Mouse (Mus musculus): ENCODE measurements around the gene 0610037L13Rik. TPM values are rescaled to one million over a fixed set of nuclear protein-coding genes. Genes with fewer than 3 reads are reported as not detected.

The 0610037L13Rik gene
- total and polyA plus RNA-seq, 3 experiments, result 35.5 to 65.0 TPM; not detected in 1

DNA sequence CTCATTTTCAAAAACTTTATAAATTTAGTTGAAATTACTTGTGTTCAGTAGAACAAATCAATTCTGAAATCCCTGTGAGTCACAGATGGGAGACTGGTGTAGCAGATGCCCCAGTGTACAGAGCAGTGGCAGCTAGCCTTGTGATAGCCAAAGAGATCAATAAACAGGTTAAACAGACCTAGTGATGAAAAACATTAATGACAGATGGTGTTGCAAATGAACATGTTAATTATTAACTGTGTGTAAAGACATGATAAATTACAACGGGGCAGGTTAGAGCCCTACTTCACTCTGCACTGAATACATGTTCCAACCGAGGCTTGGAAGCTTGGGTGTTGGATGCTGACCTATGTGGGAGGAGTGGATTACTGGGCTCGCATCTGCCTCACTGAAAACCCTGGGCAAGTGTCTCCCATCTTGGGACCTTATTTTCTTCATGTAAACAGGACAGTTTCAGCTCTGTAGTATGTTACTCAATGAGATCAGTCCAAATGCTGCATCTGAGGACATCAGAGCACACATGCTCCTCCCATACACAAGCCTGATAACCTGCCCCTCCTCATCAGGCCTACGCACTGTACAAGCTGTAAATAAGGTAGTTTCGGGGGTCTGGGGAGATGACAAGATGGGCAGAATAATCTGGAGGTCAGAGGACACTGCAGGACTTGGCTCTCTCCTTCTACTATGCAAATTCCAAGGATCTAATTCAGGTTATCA, 9.8 kb downstream of the 0610037L13Rik start:
- H3K27me3 ChIP-seq (ENCODE audit: control insufficient read depth in 1 of 2, insufficient read depth in 2 of 2, low read length in 2 of 2), result no peaks in the 10 kb centered on the region
- DNase-seq (ENCODE audit: low read depth, low spot score), result no peak
- H3K36me3 ChIP-seq (ENCODE audit: control insufficient read depth in 1 of 2, insufficient read depth in 2 of 2, low read length in 2 of 2), result no peaks in the 10 kb centered on the region; a peak in 1 of 4 replicates
- no peaks in the 10 kb centered on the region for H3K79me2 ChIP-seq (ENCODE audit: control insufficient read depth, insufficient read depth, low read length, poor library complexity)
- H3K4me1 ChIP-seq (ENCODE audit: control insufficient read depth in 1 of 2, insufficient read depth in 2 of 2, low read length in 2 of 2), result no peaks in the 10 kb centered on the region
- H3K9ac ChIP-seq (ENCODE audit: control insufficient read depth, low read depth, low read length, poor library complexity, severe bottlenecking), result no peak overlapping the region
- no peaks in the 10 kb centered on the region for H3K9me3 ChIP-seq (replicated peaks; ENCODE audit: insufficient read depth, low read length)
- no peak overlapping the region for H3K4me3 ChIP-seq (ENCODE audit: control insufficient read depth in 1 of 2, insufficient read depth in 1 of 2, low read depth in 2 of 2, low read length in 2 of 2)
- TF ChIP-seq NRF1 (IDR thresholded peaks at IDR 0.05; ENCODE audit: insufficient read depth, low read depth, low read length, poor library complexity, severe bottlenecking), result no peak
- TF ChIP-seq BHLHE40 (IDR thresholded peaks at IDR 0.05; ENCODE audit: borderline replicate concordance, low read depth, low read length), result no peak
- TF ChIP-seq TAL1 (IDR thresholded peaks at IDR 0.05; ENCODE audit: low read length), result no peak
- no peak for TF ChIP-seq CTCF (IDR thresholded peaks at IDR 0.05 in 2 of 3, conservative IDR thresholded peaks at IDR 0.05 in 1 of 3; ENCODE audit: control insufficient read depth in 1 of 3, insufficient read depth in 1 of 3, low read depth in 2 of 3, low read length in 3 of 3, poor library complexity in 1 of 3, severe bottlenecking in 1 of 3)
- no peak for TF ChIP-seq MEF2A (IDR thresholded peaks at IDR 0.05; ENCODE audit: extremely low read depth, insufficient replicate concordance, low read depth, low read length, poor library complexity, severe bottlenecking)
- TF ChIP-seq KAT2A (conservative IDR thresholded peaks at IDR 0.05; ENCODE audit: low read depth, low read length), result no peak
- no peak for TF ChIP-seq UBTF (IDR thresholded peaks at IDR 0.05; ENCODE audit: borderline replicate concordance, insufficient read depth, low read depth, low read length)
- no peak for TF ChIP-seq MYB (IDR thresholded peaks at IDR 0.05; ENCODE audit: low read depth, low read length)
- TF ChIP-seq MYC (IDR thresholded peaks at IDR 0.05; ENCODE audit: low read depth, low read length), result no peak
- no peak for TF ChIP-seq CHD2 (IDR thresholded peaks at IDR 0.05; ENCODE audit: low read length)
- no peak for TF ChIP-seq MAX (IDR thresholded peaks at IDR 0.05; ENCODE audit: low read length)
- no peak for TF ChIP-seq GABPA (IDR thresholded peaks at IDR 0.05; ENCODE audit: low read depth, low read length)
- no peak for TF ChIP-seq CHD1 (IDR thresholded peaks at IDR 0.05; ENCODE audit: low read depth, low read length)
- no peak for TF ChIP-seq USF2 (IDR thresholded peaks at IDR 0.05; ENCODE audit: borderline replicate concordance in 1 of 2, insufficient read depth in 1 of 2, low read depth in 1 of 2, low read length in 2 of 2)
- H3K27ac ChIP-seq (ENCODE audit: control insufficient read depth, low read depth, low read length), result no peak overlapping the region

DNA sequence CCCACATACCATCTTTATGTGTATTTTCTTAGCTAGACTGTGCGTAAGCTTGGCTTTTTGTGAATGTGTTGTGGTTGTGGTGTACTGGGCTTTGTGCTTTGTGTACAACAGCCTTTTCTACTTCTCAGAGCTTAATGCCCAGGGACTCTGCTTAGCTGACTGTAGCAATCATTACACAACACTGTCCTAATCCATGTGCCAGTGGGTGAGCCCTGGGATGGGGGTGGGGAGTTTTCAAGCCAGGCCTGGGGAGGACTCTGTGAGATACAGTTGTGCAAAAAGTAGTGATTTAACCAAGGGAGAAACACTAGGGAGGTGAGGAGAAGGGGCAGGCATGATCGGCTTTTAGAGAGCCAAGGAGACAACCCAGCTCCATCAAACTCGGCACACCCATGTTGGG, 10.6 kb downstream of the 0610037L13Rik start:
- TF ChIP-seq MEF2A (IDR thresholded peaks at IDR 0.05; ENCODE audit: extremely low read depth, insufficient replicate concordance, low read depth, low read length, poor library complexity, severe bottlenecking), result no peak
- no peak for TF ChIP-seq MXI1 (IDR thresholded peaks at IDR 0.05; ENCODE audit: low read depth, low read length)
- TF ChIP-seq SIN3A (IDR thresholded peaks at IDR 0.05; ENCODE audit: low read length), result no peak
- no peak for TF ChIP-seq ZKSCAN1 (IDR thresholded peaks at IDR 0.05; ENCODE audit: low read depth, low read length)
- no peak for TF ChIP-seq NRF1 (IDR thresholded peaks at IDR 0.05; ENCODE audit: insufficient read depth, low read depth, low read length, poor library complexity, severe bottlenecking)
- no peak for TF ChIP-seq BHLHE40 (IDR thresholded peaks at IDR 0.05; ENCODE audit: borderline replicate concordance, low read depth, low read length)
- TF ChIP-seq NELFE (IDR thresholded peaks at IDR 0.05; ENCODE audit: low read depth, low read length), result no peak
- TF ChIP-seq KAT2A (conservative IDR thresholded peaks at IDR 0.05; ENCODE audit: low read depth, low read length), result no peak
- TF ChIP-seq ZC3H11A (IDR thresholded peaks at IDR 0.05; ENCODE audit: low read depth, low read length), result no peak
- no peak for TF ChIP-seq USF1 (IDR thresholded peaks at IDR 0.05; ENCODE audit: low read depth, low read length)
- no peak for TF ChIP-seq ELF1 (IDR thresholded peaks at IDR 0.05; ENCODE audit: low read depth, low read length)
- no peak for TF ChIP-seq ETS1 (IDR thresholded peaks at IDR 0.05; ENCODE audit: low read depth, low read length)
- no peak for TF ChIP-seq HCFC1 (IDR thresholded peaks at IDR 0.05; ENCODE audit: low read depth, low read length)
- TF ChIP-seq CTCF (IDR thresholded peaks at IDR 0.05 in 2 of 3, conservative IDR thresholded peaks at IDR 0.05 in 1 of 3; ENCODE audit: control insufficient read depth in 1 of 3, insufficient read depth in 1 of 3, low read depth in 2 of 3, low read length in 3 of 3, poor library complexity in 1 of 3, severe bottlenecking in 1 of 3), result no peak
- TF ChIP-seq E2F4 (IDR thresholded peaks at IDR 0.05; ENCODE audit: borderline replicate concordance, low read depth, low read length), result no peak
- TF ChIP-seq MYB (IDR thresholded peaks at IDR 0.05; ENCODE audit: low read depth, low read length), result no peak
- no peak for TF ChIP-seq USF2 (IDR thresholded peaks at IDR 0.05; ENCODE audit: borderline replicate concordance in 1 of 2, insufficient read depth in 1 of 2, low read depth in 1 of 2, low read length in 2 of 2)
- no peak for TF ChIP-seq GABPA (IDR thresholded peaks at IDR 0.05; ENCODE audit: low read depth, low read length)
- no peak for TF ChIP-seq MYC (IDR thresholded peaks at IDR 0.05; ENCODE audit: low read depth, low read length)
- TF ChIP-seq TAL1 (IDR thresholded peaks at IDR 0.05; ENCODE audit: low read length), result no peak
- H3K79me2 ChIP-seq (ENCODE audit: control insufficient read depth, insufficient read depth, low read length, poor library complexity), result no peaks in the 10 kb centered on the region
- no peak overlapping the region for H3K9ac ChIP-seq (ENCODE audit: control insufficient read depth, low read depth, low read length, poor library complexity, severe bottlenecking)
- H3K27ac ChIP-seq (ENCODE audit: control insufficient read depth, low read depth, low read length), result no peak overlapping the region
- H3K36me3 ChIP-seq (ENCODE audit: control insufficient read depth in 1 of 2, insufficient read depth in 2 of 2, low read length in 2 of 2), result no peaks in the 10 kb centered on the region; a peak in 1 of 4 replicates
- no peak for DNase-seq (ENCODE audit: low read depth, low spot score)
- H3K27me3 ChIP-seq (ENCODE audit: control insufficient read depth in 1 of 2, insufficient read depth in 2 of 2, low read length in 2 of 2), result no peaks in the 10 kb centered on the region
- H3K4me3 ChIP-seq (ENCODE audit: control insufficient read depth in 1 of 2, insufficient read depth in 1 of 2, low read depth in 2 of 2, low read length in 2 of 2), result no peak overlapping the region
- H3K9me3 ChIP-seq (replicated peaks; ENCODE audit: insufficient read depth, low read length), result no peaks in the 10 kb centered on the region
- no peaks in the 10 kb centered on the region for H3K4me1 ChIP-seq (ENCODE audit: control insufficient read depth in 1 of 2, insufficient read depth in 2 of 2, low read length in 2 of 2)
